Mouse (Mus musculus): ENCODE measurements at regions not wholly inside any gene's neighbourhood (a gene's known extent, or its start where the extent isn't known, plus 50 kb on each side); places are given as distances from the start of the nearest gene placed in this dataset.

DNA sequence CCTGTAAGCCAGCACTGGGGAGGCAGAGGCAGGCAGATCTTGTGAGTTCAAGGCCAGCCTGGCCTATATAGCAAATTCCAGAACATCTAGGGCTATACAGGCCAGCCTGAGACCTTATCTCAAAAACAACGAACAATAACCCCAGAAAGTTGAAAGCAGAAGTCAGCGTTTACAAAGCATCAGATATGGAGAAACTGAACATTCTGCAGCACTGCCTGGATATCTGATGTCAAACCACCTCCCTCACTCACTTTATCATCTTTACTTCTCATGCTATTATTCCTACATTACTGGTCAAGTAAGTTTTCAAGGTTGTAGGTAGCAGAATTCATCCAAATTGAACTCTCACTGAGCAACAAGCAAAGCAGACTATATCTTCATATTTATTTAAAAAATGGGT is 135.0 kb downstream of the Zfp706 start:
- H3K27ac ChIP-seq = peak overlapping the region; percentile 80
- no peak for ATAC-seq (ENCODE audit: borderline replicate concordance, extremely low read depth, low FRiP score, low TSS enrichment)
- no peak overlapping the region for H3K4me2 ChIP-seq
- H3K9me3 ChIP-seq = no peaks in the 10 kb centered on the region
- no peak overlapping the region for H3K4me3 ChIP-seq
- no peak overlapping the region for H3K9ac ChIP-seq
- 27% methylated on average over 2 of the region's 2 CpGs for WGBS
- no peaks in the 10 kb centered on the region for H3K36me3 ChIP-seq
- no peaks in the 10 kb centered on the region for H3K27me3 ChIP-seq
- peaks cover 45% of the 10 kb centered on the region for H3K4me1 ChIP-seq

GRCm38 (mm10) chr15:36870717-36871116 is 136.9 kb downstream of the Zfp706 start:
- Histone ChIP-seq H3K9me3 (no peaks in the 10 kb centered on the region), H3K4me3 (no peak overlapping the region), H3K9ac (no peak overlapping the region), H3K27ac (no peak overlapping the region), H3K4me1 (peaks cover 33% of the 10 kb centered on the region), H3K36me3 (no peaks in the 10 kb centered on the region), H3K27me3 (no peaks in the 10 kb centered on the region), H3K4me2 (no peak overlapping the region)
- 82% methylated on average over 7 of the region's 7 CpGs for WGBS
- ATAC-seq (ENCODE audit: borderline replicate concordance, extremely low read depth, low FRiP score, low TSS enrichment) = no peak

- H3K9ac ChIP-seq = no peak overlapping the region
- H3K36me3 ChIP-seq = no peaks in the 10 kb centered on the region
- no peak for ATAC-seq (ENCODE audit: borderline replicate concordance, extremely low read depth, low FRiP score, low TSS enrichment)
- no peak overlapping the region for H3K27ac ChIP-seq
- no peaks in the 10 kb centered on the region for H3K27me3 ChIP-seq
- H3K4me3 ChIP-seq = no peak overlapping the region
- no peak overlapping the region for H3K4me2 ChIP-seq
- H3K4me1 ChIP-seq = peaks cover 28% of the 10 kb centered on the region
- 91% methylated on average over 9 of the region's 9 CpGs for WGBS
- no peaks in the 10 kb centered on the region for H3K9me3 ChIP-seq
Observed at GRCm38 (mm10) chr15:36870094-36870493, 137.5 kb downstream of the Zfp706 start.

DNA sequence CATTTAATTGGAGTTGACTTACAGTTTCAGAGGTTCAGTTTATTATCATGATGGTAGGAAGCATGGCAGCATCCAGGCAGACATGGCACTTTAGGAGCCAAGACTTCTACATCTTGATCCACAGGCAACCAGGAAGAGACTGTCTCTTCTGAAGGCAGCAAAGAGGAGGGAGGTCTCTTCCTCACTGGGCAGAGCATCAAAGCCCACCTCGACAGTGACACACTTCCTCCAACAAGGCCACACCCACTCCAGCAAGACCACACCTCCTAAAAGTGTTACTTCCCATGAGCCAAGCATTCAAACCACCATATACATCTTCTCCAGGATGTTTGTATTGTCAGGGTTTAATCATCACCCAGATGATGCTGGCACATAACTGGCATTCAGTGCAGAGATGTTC is 141.5 kb downstream of the Zfp706 start:
- Histone ChIP-seq H3K4me1 (no peaks in the 10 kb centered on the region), H3K9me3 (no peaks in the 10 kb centered on the region), H3K27me3 (no peaks in the 10 kb centered on the region), H3K36me3 (no peaks in the 10 kb centered on the region), H3K4me3 (no peak overlapping the region), H3K4me2 (no peak overlapping the region), H3K9ac (no peak overlapping the region), H3K27ac (no peak overlapping the region)
- no peak for ATAC-seq (ENCODE audit: borderline replicate concordance, extremely low read depth, low FRiP score, low TSS enrichment)
- 32% methylated on average over 1 of the region's 1 CpGs for WGBS

DNA sequence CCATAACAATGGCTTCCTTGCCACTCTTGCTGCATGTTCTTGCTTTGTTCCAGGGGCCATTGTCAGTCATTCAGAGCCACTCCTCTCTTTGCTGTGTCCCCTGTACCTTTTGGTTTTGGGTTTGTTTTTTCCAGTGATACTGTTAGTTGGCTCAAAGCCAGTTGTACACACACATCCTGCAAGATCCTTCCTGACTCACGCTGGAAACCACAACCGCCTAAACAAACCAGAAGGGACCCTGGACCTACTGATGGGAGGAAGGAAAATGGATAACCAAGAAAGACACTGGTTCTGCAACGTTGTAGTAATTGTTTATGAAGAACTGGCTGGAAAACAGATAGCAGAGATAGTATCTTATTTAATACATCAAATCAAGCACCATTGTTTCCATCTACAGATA is 142.2 kb downstream of the Zfp706 start:
- no peak overlapping the region for H3K4me2 ChIP-seq
- H3K36me3 ChIP-seq = no peaks in the 10 kb centered on the region
- no peak for ATAC-seq (ENCODE audit: borderline replicate concordance, extremely low read depth, low FRiP score, low TSS enrichment)
- H3K27me3 ChIP-seq = no peaks in the 10 kb centered on the region
- no peaks in the 10 kb centered on the region for H3K4me1 ChIP-seq
- 33% methylated on average over 3 of the region's 3 CpGs for WGBS
- H3K27ac ChIP-seq = no peak overlapping the region
- no peaks in the 10 kb centered on the region for H3K9me3 ChIP-seq
- H3K9ac ChIP-seq = no peak overlapping the region
- no peak overlapping the region for H3K4me3 ChIP-seq

DNA sequence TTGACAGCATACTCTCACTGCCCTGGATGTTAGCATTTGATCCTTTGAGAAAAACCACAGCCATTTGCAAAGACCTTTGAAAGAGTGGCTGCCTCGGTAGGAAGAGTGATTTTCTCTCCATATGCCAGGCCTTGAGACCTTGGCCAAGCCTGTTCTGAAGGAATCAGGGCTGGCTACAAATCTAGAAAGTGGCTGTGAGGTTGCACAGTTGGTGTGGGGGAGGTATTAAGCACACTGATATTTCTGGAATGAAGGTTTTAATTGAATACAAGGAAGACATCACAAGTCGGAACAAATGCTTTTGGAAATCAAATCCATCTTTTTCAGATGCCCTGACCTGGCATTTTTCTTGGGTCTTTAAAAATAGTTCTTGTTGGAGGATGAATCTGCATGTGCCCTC is 143.5 kb downstream of the Zfp706 start:
- H3K27me3 ChIP-seq = no peaks in the 10 kb centered on the region
- no peaks in the 10 kb centered on the region for H3K9me3 ChIP-seq
- ATAC-seq (ENCODE audit: borderline replicate concordance, extremely low read depth, low FRiP score, low TSS enrichment) = no peak
- H3K9ac ChIP-seq = no peak overlapping the region
- no peak overlapping the region for H3K4me2 ChIP-seq
- H3K27ac ChIP-seq = no peak overlapping the region
- H3K4me3 ChIP-seq = no peak overlapping the region
- H3K4me1 ChIP-seq = no peaks in the 10 kb centered on the region
- H3K36me3 ChIP-seq = no peaks in the 10 kb centered on the region
- WGBS = 61% methylated on average over 2 of the region's 2 CpGs

DNA sequence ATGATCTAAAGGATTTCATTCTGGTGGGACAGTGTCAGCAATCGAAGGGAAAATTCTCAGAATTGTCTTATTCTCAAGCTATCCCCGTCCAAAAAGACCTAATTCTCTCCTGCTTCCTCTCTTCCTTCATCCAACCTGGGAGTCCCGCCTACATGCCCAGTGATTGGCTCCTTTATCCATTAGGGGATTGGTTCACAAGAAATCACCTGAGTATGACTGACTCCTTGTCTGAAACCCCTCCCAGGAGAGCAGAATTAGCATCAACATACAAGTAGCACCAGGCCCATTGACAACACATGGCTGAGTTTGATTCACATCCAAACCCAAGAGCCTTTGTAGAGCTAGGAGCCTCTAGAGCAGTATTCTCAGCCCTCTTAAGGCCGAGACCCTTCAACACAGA is 148.9 kb downstream of the Zfp706 start:
- H3K4me2 ChIP-seq = no peak overlapping the region
- no peaks in the 10 kb centered on the region for H3K36me3 ChIP-seq
- H3K9ac ChIP-seq = no peak overlapping the region
- H3K27ac ChIP-seq = no peak overlapping the region
- no peak for ATAC-seq (ENCODE audit: borderline replicate concordance, extremely low read depth, low FRiP score, low TSS enrichment)
- no peaks in the 10 kb centered on the region for H3K27me3 ChIP-seq
- H3K4me3 ChIP-seq = no peak overlapping the region
- 75% methylated on average over 4 of the region's 4 CpGs for WGBS
- no peaks in the 10 kb centered on the region for H3K9me3 ChIP-seq
- H3K4me1 ChIP-seq = peaks cover 14% of the 10 kb centered on the region; the same call in 1 of the 2 replicates

DNA sequence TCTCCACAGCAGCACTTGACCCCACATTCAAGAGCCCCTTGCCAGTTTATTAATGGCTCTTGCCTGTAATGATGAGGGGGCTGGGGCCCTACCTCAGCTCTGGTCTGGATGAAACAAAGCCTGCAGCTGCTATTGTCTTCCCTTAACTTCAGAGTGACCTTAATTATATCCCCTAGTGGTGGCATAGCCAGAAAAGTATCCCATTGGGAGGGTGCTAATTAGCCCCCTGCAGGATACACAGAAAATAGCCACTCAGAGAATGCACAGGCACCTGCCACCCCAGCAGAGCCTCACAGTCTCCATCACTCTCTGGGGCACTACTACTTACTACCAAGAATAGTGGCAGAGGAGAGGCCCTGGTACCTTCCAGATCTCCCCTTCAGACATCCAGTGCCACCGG is 150.0 kb downstream of the Zfp706 start:
- ATAC-seq (ENCODE audit: borderline replicate concordance, extremely low read depth, low FRiP score, low TSS enrichment) = no peak
- 87% methylated on average over 1 of the region's 1 CpGs for WGBS
- Histone ChIP-seq H3K9me3 (no peaks in the 10 kb centered on the region), H3K4me3 (no peak overlapping the region), H3K4me1 (peaks cover 14% of the 10 kb centered on the region; the same call in 1 of the 2 replicates), H3K4me2 (no peak overlapping the region), H3K36me3 (no peaks in the 10 kb centered on the region), H3K27me3 (no peaks in the 10 kb centered on the region), H3K27ac (no peak overlapping the region), H3K9ac (no peak overlapping the region)

- Histone ChIP-seq H3K9me3 (no peaks in the 10 kb centered on the region), H3K4me1 (peaks cover 14% of the 10 kb centered on the region; the same call in 1 of the 2 replicates), H3K4me3 (no peak overlapping the region), H3K27ac (0 out of 2 replicates have a peak overlapping the region, but pooled peaks have one; percentile 11), H3K27me3 (no peaks in the 10 kb centered on the region), H3K36me3 (no peaks in the 10 kb centered on the region), H3K9ac (no peak overlapping the region), H3K4me2 (no peak overlapping the region)
- WGBS = 42% methylated on average over 7 of the region's 7 CpGs
- peak; percentile 46; the same call in 1 of the 2 replicates for ATAC-seq (ENCODE audit: borderline replicate concordance, extremely low read depth, low FRiP score, low TSS enrichment)
Observed at GRCm38 (mm10) chr15:36855550-36856131, 151.9 kb downstream of the Zfp706 start.

DNA sequence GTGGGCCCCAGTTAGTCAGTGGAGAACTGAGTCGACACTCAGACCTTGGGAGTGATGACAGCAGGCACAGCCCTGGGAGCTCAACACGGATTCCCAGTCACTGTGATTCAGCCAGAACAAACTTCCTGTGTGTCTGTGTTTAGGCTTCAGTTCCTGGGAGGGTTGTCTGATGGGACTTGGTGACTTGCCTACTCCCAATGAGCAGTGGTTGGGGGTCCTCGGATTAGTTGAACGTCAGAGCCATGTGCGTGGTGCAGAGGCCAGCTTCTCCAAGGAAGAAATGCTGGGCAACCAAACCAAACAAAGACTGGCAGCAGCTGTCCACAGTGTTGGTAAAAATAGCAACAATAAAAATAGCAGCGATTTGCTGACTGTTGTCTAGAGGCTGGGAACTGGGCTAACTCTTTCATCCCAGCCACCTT is 152.7 kb downstream of the Zfp706 start:
- H3K27ac ChIP-seq = 0 out of 2 replicates have a peak overlapping the region, but pooled peaks have one; percentile 2
- ATAC-seq (ENCODE audit: borderline replicate concordance, extremely low read depth, low FRiP score, low TSS enrichment) = no peak; the same call in 1 of the 2 replicates
- H3K4me2 ChIP-seq = no peak overlapping the region

GRCm38 (mm10) chr15:36852229-36852821 is 155.2 kb downstream of the Zfp706 start:
- no peak overlapping the region for H3K4me3 ChIP-seq
- no peaks in the 10 kb centered on the region for H3K36me3 ChIP-seq
- H3K4me1 ChIP-seq = peaks cover 19% of the 10 kb centered on the region; the same call in 1 of the 2 replicates
- H3K4me2 ChIP-seq = no peak overlapping the region
- H3K9me3 ChIP-seq = no peaks in the 10 kb centered on the region
- no peak overlapping the region for H3K27ac ChIP-seq
- ATAC-seq (ENCODE audit: borderline replicate concordance, extremely low read depth, low FRiP score, low TSS enrichment) = no peak
- no peaks in the 10 kb centered on the region for H3K27me3 ChIP-seq
- no peak overlapping the region for H3K9ac ChIP-seq
- WGBS = 48% methylated on average over 6 of the region's 6 CpGs

More for the DNA sequence above, 152.7 kb downstream of the Zfp706 start:
- Histone ChIP-seq H3K4me3 (no peak overlapping the region), H3K4me1 (peaks cover 14% of the 10 kb centered on the region; the same call in 1 of the 2 replicates), H3K9ac (no peak overlapping the region), H3K36me3 (no peaks in the 10 kb centered on the region), H3K27me3 (no peaks in the 10 kb centered on the region), H3K9me3 (no peaks in the 10 kb centered on the region)
- 31% methylated on average over 6 of the region's 6 CpGs for WGBS

- no peak overlapping the region for H3K4me2 ChIP-seq
- WGBS = 36% methylated on average over 5 of the region's 5 CpGs
- no peak overlapping the region for H3K4me3 ChIP-seq
- no peaks in the 10 kb centered on the region for H3K9me3 ChIP-seq
- ATAC-seq (ENCODE audit: borderline replicate concordance, extremely low read depth, low FRiP score, low TSS enrichment) = no peak
- no peak overlapping the region for H3K27ac ChIP-seq
- no peak overlapping the region for H3K9ac ChIP-seq
- peaks cover 17% of the 10 kb centered on the region for H3K4me1 ChIP-seq
- no peaks in the 10 kb centered on the region for H3K27me3 ChIP-seq
- H3K36me3 ChIP-seq = no peaks in the 10 kb centered on the region
Observed at GRCm38 (mm10) chr15:36848238-36848637, 159.3 kb downstream of the Zfp706 start.

Data from lung, embryonic 15.5 days (tissue).